Mouse (Mus musculus): Measurements from ENCODE around the gene Loxl1.
A peak's percentile ranks its signal among the peaks of the same experiment; 100 is the strongest.

Gene Loxl1

DNA sequence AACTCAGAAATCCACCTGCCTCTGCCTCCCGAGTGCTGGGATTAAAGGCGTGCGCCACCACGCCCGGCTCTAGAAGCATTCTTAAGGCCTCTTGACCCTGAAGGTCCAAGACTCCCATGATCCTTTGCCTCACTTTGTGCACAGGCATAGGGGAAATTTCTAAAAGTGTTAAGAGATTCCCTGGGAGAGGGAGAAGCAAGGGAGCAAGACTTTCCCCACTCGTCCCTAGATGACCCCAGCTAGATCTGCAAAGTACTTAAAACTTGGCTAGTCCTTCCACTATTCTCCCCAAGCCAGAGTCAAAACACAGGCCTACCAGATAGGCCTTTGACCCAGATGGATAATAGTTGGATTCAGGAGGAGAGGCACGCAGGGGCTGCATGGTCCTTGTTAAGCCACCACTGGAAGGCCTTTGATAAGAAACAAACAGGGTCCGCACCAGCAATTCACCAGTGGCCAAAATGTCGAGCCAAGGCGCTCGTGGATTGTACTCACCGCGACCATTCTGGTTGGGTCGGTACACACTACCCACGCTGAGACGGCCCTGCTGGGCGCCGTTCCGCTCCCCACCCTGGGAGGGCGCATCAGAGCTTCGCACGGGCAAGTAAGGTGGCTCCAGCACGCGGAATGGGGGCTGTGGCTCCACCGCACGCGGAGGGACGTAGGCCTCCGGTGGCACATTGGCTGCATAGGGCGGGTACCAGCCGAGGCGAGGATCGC, 1.6 kb downstream of the Loxl1 start:
- DNase-seq (ENCODE audit: low spot score): peak; percentile 76

DNA sequence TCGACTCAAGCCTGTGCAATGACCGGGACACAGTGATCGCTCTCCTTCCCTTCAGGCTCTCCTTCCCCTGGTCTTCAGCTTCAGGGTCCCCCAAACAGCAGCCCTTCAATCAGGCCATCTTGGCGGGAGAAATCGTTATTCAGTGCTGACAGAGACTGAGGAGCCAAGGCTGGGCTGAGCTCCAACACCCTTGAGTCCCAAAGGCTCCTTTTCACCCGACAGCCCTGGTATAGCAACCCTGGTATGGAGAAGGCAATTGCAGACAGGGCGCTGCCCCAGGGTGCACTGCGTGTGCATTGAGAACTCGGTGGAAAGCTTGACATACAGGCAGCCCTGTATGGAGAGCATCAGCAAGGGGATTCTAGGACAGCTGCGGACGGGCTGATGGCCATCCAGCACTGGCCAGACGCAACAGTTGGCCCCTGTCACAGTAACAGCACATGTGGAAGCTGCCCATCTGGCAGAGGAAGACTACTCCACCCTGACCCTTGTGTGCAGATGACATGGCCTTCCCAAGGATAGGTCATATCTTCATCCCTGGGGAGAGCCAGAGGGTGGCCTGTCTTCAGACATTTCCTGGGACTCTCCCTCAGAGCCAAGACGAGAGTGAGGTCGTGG, 2.8 kb downstream of the Loxl1 start:
- DNase-seq (ENCODE audit: low spot score): no peak

DNA sequence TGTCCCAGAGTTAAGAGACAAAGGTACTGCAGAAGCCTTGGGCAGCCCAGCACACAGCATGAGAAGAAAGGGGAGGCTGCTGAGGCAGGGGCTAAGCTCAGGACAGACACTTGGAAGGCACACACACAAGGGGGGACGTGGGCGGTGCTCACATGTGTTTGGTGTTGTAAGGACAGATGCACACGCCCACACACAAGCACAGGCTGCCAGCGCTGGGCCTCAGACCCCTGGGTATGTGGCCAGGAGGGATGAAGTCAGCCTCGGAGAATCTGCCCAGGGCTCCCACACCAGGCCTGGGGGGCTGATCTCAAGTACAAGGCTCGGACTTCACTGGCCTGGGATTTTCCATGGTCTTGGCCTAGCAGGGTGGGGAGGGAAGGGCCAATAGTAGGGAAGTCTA, 4.6 kb downstream of the Loxl1 start:
- DNase-seq (ENCODE audit: low spot score): no peak

DNA sequence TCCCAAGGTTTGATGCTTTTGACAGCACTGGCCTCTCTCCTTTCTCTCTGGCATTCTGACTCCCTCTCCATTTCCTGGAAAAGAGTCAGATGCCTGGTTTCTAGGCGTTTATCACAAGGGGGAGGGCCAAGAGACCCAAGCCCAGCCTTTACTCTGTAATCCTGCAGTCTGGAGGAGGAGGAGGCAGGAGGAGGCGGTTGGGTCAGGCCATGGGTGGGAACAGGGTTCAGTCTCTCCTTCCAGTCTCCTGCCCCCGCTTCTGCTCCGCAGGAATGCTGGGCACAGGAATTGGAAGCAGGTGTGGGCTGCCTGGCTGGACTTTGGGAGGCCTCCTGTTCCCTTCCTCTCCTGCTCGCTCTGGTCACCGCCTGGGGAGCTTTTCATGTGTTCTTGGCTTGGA, 7.3 kb downstream of the Loxl1 start:
- no peak for DNase-seq (ENCODE audit: low spot score)

DNA sequence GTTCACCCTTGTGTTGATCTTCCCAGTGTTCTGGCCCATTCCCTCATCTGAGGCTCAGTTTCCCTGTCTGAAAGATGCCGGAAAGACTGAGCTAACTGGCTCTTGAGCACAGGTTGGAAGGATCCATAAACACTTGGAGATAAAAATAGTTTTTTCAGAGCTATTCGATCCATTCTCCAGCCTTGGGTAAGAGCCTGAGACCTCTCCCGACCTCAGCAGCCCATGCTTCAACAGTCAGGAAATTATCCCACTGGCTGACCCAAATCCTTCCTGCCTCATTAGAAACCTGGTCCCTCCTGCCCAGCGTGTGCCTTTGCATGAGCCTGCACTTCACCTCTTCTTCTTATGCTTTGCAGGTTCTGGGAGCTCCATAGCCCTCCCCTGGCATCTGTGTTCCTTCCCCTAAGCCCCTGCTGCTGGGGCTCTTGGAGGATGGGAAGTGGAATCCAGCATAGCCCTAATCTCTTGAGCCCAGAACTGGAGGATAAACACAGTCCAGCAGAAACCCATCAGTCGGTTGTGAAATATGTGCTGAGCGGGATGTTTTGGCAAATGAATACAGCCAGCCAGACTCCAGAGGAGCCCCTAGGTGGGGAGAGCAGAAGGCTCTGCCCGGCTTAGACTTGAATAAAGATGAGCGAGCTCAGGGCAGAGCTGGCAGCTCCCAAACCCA, 9.3 kb downstream of the Loxl1 start:
- DNase-seq (ENCODE audit: low spot score): no peak

DNA sequence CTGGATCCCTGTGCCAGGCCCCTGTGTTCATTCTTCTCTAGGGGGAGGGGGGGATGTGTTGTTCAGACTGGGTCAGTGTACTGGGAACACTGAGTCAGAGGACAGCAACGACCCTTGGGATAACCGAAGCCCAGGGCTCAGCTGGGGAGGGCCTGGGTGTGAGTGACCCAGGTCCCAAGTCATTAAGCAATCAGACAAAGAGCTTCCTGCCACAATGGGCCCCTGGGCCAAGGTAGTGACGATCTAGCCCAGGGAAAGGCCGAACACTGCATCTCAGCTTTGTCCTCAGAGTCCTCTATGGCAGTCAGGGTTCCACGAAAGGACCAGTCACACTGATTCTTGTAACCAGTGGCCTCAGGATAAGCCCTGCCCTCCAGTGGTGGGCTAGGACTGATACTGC, 9.9 kb downstream of the Loxl1 start:
- DNase-seq (ENCODE audit: low spot score): no peak

DNA sequence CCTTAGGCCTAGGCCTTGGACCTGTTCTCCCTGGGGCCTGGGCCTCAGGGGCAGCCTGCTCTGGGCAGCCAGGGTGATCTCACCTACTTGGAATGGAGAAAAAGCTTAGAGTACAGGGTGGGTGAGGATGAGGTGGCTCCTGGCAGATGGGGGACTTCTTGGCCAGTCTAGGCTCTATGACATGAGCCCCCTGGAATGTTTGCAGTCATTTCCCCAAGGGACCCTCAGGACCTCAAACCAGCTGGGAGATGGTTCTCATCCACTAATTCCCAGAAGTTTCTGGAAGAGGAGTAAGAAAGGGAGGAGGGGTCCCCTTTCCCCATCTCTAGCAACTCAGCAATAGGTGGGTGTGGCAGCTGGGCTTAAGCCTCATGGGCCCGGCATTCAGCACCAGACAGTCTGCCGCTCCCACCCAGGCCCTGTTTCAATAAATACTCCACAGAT, 13.6 kb downstream of the Loxl1 start:
- DNase-seq (ENCODE audit: low spot score): no peak

DNA sequence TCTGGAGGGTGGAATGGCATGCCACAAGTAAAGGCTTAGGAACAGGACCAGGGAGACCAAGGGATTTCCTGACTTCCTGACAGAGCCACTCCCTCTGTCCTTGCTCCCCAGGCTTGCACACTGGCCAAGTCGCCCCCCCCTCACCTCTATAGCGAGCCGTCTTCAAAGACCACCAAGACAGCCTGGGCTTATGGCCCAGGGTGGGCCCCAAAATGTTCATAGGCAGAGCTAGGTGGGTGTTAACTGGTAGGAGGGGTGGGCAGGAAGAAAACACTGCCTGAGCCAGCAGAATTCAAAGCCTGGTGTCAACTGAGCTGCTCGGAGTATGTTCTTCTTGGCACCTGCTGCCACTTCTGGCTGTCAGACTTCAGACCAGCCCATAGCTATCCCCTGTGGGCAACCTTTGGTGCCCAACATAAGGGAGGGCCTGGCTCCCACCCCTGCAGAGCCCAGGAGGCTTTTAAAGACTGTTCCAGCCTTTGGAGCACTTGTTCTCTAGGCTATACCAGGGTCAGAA, 15.0 kb downstream of the Loxl1 start:
- DNase-seq (ENCODE audit: low spot score): no peak

DNA sequence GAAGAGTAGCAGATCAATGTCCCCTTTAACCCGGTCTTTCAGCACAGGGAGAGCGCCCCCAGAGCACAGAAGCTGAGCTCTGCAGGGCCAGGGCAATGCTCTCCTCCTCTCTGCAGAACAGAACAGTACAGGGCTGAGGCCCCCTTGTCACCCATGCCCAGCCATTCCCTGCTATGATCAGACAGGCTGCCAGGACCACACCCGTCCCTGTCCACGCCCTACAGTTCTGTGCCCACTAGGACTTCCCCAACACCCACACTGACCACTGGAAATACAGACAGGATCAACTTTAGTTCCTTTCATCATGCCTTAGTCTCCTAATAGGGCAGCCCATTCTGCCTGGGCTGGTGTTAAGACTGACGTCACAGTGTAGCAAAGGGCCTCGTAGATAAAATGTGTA, 15.9 kb downstream of the Loxl1 start:
- DNase-seq (ENCODE audit: low spot score): no peak

DNA sequence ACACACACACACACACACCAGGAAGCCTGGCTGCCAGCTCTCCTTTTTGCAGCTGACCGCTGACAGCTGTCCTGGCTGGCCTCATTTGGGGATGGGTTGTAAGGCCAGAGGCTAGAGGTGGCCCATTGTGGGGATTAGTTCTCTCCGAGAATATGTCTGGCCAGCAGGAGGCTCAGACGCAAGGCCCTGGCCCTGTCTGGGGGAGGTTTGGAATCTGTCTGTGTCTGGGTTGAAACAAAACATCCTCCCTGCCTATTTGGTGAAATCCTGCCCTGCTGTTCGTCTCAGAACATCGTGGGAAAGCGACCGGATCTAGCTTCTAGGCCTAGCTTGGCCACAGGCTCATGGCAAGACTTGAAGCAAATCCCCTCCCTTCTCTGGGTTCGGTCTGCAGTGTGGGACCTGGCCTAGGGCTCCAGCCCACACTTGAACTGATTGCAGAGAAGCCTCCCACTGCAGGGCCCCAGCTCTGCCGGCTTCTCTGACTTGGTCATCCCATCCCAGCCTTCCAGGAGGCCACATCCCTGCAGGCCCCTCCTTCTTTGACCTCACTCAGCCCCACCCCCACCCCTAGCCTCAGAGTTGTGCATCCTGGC, 17.1 kb downstream of the Loxl1 start:
- DNase-seq (ENCODE audit: low spot score): peak; percentile 70

DNA sequence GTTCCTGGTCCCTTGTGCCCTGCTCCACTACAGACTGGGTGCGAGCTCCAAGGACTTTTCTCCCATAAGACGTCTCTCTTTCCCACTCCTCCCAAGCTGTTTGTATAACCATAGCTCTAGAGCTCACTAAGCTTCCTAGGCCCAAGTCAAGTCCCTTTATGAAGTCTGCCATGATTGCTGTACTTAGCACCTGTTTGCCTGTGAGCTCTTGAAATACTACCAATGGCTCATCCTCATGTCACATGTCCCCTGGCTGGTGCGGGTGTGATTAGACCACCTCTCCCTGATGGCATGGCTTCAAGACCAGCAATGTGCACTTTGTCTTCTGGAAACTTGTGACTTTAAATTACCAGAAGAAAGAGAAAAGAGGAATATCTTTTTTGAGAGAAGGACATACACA, 17.6 kb downstream of the Loxl1 start:
- no peak for DNase-seq (ENCODE audit: low spot score)

DNA sequence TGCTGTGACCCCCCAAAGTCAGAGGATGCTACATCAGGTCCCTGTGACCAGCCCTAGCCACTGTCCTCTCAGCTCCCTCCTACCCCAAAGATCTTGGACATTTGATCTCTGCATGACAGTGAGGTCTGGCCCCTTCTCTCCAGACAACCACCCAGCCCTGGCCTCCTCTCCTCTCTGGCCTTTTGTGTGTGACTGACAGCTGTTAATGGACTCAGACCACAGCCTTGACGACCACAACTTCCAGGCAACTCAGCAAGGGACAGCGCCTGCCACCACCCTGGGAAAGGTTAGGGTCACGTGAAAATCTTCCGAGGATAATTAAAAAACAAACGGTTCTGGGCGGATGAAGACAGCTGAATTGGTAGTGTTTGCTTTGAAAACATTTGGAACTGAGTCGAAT, 18.5 kb downstream of the Loxl1 start:
- no peak for DNase-seq (ENCODE audit: low spot score)

DNA sequence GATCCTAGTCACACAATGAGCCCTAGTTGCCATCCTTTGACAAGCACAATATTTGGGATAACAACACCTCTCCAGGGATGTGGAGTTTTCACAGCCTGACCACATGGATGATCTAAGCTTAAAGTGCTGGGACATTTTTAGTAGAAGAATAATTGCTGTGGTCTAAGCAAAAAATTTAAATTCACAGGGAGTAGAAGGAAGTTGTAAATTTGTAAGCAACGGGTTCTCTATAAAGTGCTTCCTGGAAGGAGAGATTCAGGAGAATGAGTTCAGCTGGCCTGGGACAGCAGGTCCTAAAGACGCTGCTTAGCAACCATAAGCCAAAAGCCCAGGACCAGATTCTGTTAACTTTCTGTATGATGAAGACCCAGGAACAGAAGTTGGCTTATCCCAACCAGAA, 23.1 kb downstream of the Loxl1 start:
- DNase-seq (ENCODE audit: low spot score): no peak

DNA sequence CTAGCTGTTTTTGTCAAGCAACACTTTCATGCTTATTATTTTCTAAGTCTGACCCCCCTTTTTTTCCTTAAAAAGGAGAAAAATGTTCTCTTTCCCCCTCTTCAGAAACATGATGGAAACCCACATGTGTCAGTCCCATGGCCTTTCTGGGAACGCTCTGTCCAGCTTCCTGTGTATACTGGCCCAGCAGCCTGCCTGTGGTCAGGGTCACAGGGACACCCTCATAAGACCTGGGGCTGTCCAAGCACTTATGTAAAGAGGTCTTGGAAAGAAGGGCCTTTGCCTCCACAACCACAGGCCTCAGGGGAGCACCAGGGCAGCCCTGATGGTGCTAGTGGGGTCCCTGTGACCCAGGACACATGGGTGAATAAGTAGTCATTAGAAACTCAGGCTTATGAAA, 23.9 kb downstream of the Loxl1 start:
- no peak for DNase-seq (ENCODE audit: low spot score)

DNA sequence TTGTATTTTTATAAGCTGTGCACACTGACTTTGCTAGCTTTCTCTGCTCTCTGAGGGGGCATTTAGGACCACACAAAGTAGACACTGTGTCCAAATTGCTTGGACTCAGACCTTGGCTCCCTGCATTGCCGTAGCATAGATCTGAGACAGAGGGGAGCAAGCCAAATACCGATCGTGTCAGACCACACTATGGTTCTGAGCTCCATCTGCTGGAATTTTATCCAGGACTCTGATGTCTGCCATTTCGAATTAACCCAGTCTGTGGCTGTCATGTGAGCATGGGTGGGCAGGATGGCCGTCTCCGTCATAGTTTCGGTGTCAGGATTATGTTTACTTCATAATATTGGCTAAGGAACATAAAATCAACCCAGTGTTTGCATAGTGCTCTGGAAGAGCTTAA, 29.6 kb downstream of the Loxl1 start:
- DNase-seq (ENCODE audit: low spot score): no peak

DNA sequence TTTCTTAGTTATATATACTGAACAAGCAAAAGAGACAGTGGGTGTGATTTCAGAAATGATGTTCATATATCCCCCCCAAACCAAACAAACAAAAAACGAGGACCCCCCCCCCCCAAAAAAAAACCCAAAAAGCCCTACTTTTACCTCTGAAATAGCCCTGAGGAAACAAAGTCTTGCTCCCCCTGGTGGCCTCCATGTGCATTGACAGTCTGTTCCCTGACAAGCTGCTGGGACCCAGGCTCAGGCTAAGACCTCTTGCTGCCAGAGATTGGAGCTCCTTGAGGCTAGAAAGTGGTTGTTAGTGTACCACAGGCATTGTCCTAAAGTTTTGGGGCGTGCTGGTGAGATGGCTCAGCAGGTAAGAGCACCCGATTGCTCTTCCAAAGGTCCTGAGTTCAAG, 31.4 kb downstream of the Loxl1 start:
- DNase-seq (ENCODE audit: low spot score): peak; percentile 69

DNA sequence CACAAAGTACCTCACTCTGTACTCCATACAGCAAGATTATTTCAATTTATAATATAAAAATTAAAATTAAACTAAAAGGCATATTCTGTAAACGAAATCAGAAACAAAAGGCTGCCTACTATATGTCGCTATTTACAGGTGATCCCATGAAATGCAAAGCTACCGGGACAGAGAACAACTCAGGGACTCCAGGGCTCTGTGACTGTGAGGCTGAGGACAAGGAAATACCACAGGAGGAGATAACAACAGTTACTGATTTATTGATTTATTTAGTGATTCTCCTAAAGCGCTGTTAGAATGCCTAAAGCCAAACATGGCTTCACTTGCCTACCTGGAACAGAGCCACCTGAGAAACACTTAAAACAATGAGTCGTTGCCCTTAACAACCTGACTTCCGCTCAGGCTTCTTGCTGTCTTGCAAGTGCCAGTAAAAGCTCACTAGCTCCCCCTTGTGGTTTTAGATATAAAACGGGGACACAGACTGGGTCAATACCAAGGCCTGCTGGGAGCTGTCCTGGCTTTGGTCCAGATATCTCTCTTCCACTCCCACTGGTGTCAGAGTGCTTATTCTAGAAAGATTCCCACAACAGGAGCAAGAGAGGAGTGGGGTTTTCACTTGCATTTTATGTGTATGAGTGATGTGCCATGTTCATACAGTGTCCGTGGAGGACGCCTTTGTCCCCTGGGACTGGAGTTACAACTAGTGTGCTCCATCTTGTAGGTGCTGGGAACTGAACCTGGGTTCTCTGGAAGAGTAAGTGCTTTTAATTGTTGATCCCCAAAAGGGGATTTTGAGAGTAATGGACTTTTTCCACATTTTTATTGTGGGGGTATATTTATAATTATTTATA, 32.5 kb downstream of the Loxl1 start:
- DNase-seq (ENCODE audit: low spot score): peak; percentile 61

DNA sequence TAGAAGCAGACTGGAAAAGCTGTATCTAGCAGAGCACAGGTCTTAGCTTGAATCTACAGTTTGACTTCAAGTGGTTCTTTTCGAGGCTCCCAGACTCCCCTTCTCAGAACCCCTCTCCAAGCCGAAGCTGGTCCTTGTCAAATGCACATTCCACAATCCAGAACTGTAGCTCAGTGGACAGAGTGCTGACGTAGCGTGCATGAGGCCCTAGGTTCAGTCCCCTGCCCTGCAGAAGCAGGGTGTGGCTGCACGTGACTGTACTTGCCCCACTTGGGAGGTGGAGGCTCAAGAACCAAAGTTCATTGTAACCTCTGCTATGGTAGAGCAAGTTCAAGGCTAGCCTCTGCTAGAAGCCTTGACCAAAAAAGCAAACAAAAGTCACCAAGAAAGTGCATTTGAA, 33.2 kb downstream of the Loxl1 start:
- DNase-seq (ENCODE audit: low spot score): no peak

DNA sequence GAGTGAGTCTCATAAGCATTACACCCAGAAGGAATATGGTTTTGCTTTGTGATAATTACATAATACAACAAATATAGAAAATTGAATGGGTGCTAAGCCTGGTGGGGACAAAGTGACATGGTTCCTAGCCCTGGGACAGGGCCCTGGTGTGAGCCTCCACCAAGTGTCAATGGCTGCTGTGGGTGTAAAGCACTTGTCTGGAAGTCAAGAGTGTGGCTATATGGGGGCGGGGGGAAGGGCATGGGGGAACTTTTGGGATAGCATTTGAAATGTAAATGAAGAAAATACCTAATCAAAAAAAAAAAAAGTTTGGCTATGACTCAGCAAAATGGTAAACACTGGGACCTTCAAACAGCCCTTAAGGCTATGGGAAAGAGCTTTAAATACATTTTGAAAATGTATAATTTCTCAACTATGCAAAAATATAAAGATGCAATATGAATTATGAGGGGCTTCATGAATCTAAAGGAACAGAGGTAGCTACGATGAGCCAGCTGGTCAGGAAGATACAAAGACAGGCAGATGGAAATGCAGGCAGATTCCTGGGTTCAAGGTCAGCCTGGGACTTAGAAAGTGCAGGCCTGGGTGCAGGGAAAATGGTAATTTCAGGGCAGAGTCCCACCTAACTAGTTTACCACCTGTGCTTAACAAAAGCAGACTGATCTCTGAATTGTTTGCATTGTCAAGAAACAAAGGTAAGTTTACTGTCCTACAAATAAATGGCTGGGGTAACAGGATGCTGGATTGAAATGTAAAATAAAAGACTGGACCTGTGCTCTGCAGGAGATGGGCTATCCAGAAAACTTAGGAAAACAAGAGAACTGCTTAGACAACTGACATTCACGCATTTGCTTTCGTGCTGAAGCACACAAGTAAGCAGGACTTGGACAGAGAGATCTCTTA, 33.9 kb downstream of the Loxl1 start:
- DNase-seq (ENCODE audit: low spot score): no peak

DNA sequence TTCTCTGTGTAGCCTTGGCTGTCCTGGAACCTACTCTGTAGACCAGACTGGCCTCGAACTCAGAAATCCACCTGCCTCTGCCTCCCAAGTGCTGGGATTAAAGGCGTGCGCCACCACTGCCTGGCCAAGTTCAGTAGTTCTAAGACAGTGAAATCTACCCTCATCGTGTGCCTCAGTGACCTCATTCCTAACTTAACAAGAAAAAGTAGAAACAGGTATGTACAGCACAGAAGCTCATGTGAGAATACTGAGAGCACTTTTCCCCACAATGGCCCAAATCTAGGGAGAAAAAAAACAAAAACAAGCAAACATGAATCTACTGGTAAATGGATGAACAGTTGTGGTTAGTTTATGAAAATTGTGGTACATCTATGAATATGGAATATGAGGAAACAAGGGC, 34.7 kb downstream of the Loxl1 start:
- DNase-seq (ENCODE audit: low spot score): no peak

DNA sequence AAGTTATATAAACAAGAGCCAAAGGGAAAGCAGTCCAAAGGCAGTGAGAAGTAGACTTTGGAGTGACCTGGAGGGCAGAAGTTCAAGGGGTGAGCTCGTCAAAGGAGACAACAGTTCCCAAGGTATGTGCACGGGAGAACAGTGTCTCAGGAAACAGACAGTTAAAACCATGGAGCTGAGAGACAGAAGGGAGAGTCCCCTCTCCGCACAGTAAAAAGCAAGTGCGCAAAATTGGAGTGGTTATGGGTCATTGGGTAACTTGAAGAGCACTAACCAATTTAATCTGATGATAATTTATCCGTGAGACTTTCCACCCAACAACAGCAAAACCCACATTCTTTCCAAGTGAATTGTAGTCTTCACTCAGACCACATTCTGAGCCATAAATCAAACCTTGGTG, 36.6 kb downstream of the Loxl1 start:
- no peak for DNase-seq (ENCODE audit: low spot score)

Measured in testis, postnatal 10 days (tissue).